Mouse (Mus musculus): Measurements from ENCODE around the gene Ghr. TPM values are rescaled to one million over a fixed set of nuclear protein-coding genes. Genes with fewer than 3 reads are reported as not detected.

The Ghr gene
- polyA plus RNA-seq, 1 experiment from 2014 or later, result 29.1 TPM

DNA sequence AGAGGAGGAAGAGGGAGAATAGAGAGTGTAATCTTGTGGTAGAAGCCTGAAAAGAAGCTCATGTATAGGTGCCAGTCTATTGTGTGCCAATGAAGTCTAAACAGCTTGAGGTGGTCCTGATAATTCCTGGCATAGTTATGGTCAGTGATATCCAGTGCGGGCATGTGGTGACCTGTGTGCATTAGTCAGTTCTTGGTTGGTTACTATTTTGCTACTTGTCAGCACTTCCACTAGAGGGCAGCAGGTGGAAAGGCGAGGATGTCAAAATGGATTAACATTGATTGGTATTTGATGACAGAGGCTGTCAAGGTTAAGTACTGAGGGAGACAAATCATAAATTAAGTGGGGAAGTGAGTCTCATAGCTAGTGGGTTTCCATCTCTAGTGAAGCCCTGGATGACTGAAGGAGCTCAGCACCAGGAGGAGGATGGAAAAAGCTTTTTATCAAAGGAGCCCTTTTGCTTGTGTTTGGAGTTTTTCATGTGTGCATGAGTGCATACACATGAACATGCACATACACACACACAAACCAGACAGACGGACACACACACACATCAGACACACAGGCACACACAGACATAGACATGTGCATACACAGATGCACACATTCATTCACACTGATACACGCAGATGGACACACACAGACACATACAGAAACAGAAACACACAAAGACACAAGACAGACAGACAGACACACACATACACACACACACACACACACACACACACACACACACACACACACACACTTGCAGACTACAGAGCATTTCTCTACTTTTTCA, 141.6 kb downstream of the Ghr start:
- ATAC-seq (replicated peaks; ENCODE audit: insufficient number of reproducible peaks, low FRiP score, low TSS enrichment, low read depth) (no peak), DNase-seq (ENCODE audit: low spot score) (peak; percentile 49)
- 61% methylated on average over 4 of the region's 4 CpGs for WGBS

DNA sequence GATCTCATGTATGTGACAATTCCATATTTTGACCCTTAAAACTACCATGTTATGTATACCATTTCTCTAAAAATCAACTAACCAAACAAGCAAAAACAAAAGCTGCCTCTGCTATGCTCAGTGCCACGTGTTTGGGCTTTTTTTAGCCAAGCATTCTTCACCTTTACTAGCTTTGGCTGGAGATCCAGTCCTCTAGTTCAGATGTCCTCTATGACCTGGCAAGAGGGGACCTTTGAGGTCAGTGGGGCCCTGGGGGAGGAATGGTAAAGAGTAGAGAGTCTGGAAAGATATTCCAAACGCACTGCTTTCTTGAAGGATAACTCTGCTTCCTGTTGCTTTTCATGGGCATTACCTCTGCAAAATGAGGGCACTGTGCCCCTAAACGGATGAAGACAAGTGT, 145.9 kb downstream of the Ghr start:
- Histone ChIP-seq H3K4me2 (ENCODE audit: low read depth, low read length) (no peak overlapping the region), H3K4me1 (ENCODE audit: control insufficient read depth, insufficient read depth, low read length) (no peaks in the 10 kb centered on the region), H3K36me3 (replicated peaks; ENCODE audit: control insufficient read depth, insufficient read depth, low read depth, low read length) (no peaks in the 10 kb centered on the region), H3K9me3 (replicated peaks; ENCODE audit: control insufficient read depth, low read length) (no peaks in the 10 kb centered on the region), H3K4me3 (ENCODE audit: low read depth, low read length) (no peak overlapping the region), H3K9ac (replicated peaks; ENCODE audit: low read length) (no peak overlapping the region), H3K27me3 (ENCODE audit: control insufficient read depth, insufficient read depth, low read length) (no peaks in the 10 kb centered on the region), H3K27ac (replicated peaks; ENCODE audit: low read depth, low read length) (no peak overlapping the region)
- ATAC-seq (replicated peaks; ENCODE audit: insufficient number of reproducible peaks, low FRiP score, low TSS enrichment, low read depth) (no peak), DNase-seq (ENCODE audit: low spot score) (no peak)
- WGBS, result 32% methylated on average over 3 of the region's 3 CpGs

More for the DNA sequence above, 141.6 kb downstream of the Ghr start:
- no peak overlapping the region for H3K9ac ChIP-seq (replicated peaks; ENCODE audit: low read length)
- no peaks in the 10 kb centered on the region for H3K36me3 ChIP-seq (replicated peaks; ENCODE audit: control insufficient read depth, insufficient read depth, low read depth, low read length)
- H3K4me3 ChIP-seq (ENCODE audit: low read depth, low read length), result no peak overlapping the region
- H3K27me3 ChIP-seq (ENCODE audit: control insufficient read depth, insufficient read depth, low read length), result no peaks in the 10 kb centered on the region
- no peak overlapping the region for H3K27ac ChIP-seq (replicated peaks; ENCODE audit: low read depth, low read length)
- no peak overlapping the region for H3K4me2 ChIP-seq (ENCODE audit: low read depth, low read length)
- no peaks in the 10 kb centered on the region for H3K4me1 ChIP-seq (ENCODE audit: control insufficient read depth, insufficient read depth, low read length)
- H3K9me3 ChIP-seq (replicated peaks; ENCODE audit: control insufficient read depth, low read length), result no peaks in the 10 kb centered on the region

DNA sequence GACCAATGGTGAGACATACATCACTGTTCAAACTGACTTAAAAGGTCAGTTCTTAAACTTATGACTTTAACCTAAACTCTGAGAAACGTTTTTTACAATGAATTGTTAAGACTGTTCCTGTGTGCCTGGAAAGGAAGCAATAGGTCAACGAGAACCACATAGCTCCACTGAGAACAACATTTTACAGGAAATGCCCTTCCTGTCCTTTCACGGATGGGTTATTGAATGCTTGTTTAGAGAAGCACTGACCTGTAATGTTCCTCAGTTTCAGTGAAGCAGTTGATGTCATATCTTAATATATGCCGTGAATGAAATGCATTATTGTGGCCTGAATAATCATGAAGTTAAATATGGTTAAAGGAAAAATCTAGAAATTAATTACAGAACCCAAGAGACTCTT, 147.7 kb downstream of the Ghr start:
- no peaks in the 10 kb centered on the region for H3K9me3 ChIP-seq (replicated peaks; ENCODE audit: control insufficient read depth, low read length)
- no peaks in the 10 kb centered on the region for H3K27me3 ChIP-seq (ENCODE audit: control insufficient read depth, insufficient read depth, low read length)
- H3K9ac ChIP-seq (replicated peaks; ENCODE audit: low read length), result no peak overlapping the region
- ATAC-seq (replicated peaks; ENCODE audit: insufficient number of reproducible peaks, low FRiP score, low TSS enrichment, low read depth) (no peak), DNase-seq (ENCODE audit: low spot score) (no peak)
- no peaks in the 10 kb centered on the region for H3K36me3 ChIP-seq (replicated peaks; ENCODE audit: control insufficient read depth, insufficient read depth, low read depth, low read length)
- H3K4me2 ChIP-seq (ENCODE audit: low read depth, low read length), result no peak overlapping the region
- H3K4me3 ChIP-seq (ENCODE audit: low read depth, low read length), result no peak overlapping the region
- H3K4me1 ChIP-seq (ENCODE audit: control insufficient read depth, insufficient read depth, low read length), result no peaks in the 10 kb centered on the region
- no peak overlapping the region for H3K27ac ChIP-seq (replicated peaks; ENCODE audit: low read depth, low read length)
- WGBS, result 35% methylated on average over 4 of the region's 4 CpGs

DNA sequence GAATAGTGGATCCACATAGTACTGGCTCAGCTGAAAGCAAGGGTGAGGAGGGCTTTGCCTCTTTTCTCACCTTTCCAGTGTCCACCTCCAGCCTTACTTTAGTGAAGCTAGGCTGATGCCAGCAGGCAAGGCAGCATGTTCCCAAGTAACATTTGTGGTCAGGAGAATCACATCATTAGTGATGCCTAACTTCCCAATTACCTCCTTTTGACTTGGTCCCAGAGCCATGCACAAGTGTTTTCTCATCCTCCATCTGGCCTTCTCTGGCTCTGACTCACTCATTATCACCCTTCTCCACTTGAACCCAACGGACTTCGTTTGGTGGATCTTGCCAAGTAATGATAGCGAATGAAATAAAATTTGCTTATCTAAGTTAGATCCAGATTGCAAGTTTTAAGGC, 148.8 kb downstream of the Ghr start:
- Histone ChIP-seq H3K4me1 (ENCODE audit: control insufficient read depth, insufficient read depth, low read length) (no peaks in the 10 kb centered on the region), H3K36me3 (replicated peaks; ENCODE audit: control insufficient read depth, insufficient read depth, low read depth, low read length) (no peaks in the 10 kb centered on the region), H3K27ac (replicated peaks; ENCODE audit: low read depth, low read length) (no peak overlapping the region), H3K4me3 (ENCODE audit: low read depth, low read length) (no peak overlapping the region), H3K9ac (replicated peaks; ENCODE audit: low read length) (no peak overlapping the region), H3K9me3 (replicated peaks; ENCODE audit: control insufficient read depth, low read length) (no peaks in the 10 kb centered on the region), H3K4me2 (ENCODE audit: low read depth, low read length) (no peak overlapping the region), H3K27me3 (ENCODE audit: control insufficient read depth, insufficient read depth, low read length) (no peaks in the 10 kb centered on the region)
- WGBS, result 97% methylated on average over 3 of the region's 3 CpGs
- no peak for DNase-seq (ENCODE audit: low spot score)
- no peak for ATAC-seq (replicated peaks; ENCODE audit: insufficient number of reproducible peaks, low FRiP score, low TSS enrichment, low read depth)

DNA sequence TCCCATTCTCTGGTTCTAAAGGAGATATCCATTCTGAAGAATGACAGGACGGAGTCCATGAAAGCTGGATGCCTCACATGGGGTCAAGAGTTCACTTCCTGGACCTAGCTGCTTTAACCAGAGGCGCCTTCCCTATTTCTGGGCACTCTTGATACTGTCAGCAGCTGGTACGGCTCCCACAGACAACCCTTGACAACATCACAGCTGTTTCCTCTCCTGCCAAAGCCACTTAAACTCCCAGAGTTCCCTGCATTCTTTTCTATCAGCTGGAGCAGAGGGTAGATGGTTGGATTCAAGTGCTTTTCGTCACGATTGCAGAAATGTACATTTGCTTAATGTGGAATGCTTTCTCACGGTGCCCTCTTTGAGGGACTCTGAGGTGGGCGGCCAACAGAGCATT, 150.0 kb downstream of the Ghr start:
- Histone ChIP-seq H3K4me1 (ENCODE audit: control insufficient read depth, insufficient read depth, low read length) (no peaks in the 10 kb centered on the region), H3K9ac (replicated peaks; ENCODE audit: low read length) (no peak overlapping the region), H3K9me3 (replicated peaks; ENCODE audit: control insufficient read depth, low read length) (no peaks in the 10 kb centered on the region), H3K4me2 (ENCODE audit: low read depth, low read length) (no peak overlapping the region), H3K27ac (replicated peaks; ENCODE audit: low read depth, low read length) (no peak overlapping the region), H3K27me3 (ENCODE audit: control insufficient read depth, insufficient read depth, low read length) (no peaks in the 10 kb centered on the region), H3K4me3 (ENCODE audit: low read depth, low read length) (no peak overlapping the region), H3K36me3 (replicated peaks; ENCODE audit: control insufficient read depth, insufficient read depth, low read depth, low read length) (no peaks in the 10 kb centered on the region)
- DNase-seq (ENCODE audit: low spot score) (peak; percentile 42), ATAC-seq (replicated peaks; ENCODE audit: insufficient number of reproducible peaks, low FRiP score, low TSS enrichment, low read depth) (no peak)
- 56% methylated on average over 7 of the region's 7 CpGs for WGBS

DNA sequence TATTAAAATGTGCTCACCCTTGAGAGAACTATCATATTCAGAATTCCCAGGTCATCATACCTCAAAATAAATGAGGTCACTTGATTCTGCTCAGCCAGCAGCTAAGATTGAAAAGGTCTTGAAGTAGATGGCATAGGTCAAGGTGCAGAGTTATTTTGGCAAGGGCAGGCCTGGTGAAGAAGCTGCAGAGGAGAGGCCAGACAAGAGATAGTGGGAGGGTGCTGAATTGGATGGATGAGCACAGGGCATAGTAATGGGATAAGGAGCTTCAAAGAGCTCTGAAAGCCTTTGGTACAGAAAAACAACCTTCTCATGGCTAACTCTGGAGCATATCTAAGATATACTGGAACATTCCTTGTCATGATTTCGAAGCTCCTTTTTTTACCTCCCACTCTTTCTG, 150.5 kb downstream of the Ghr start:
- Histone ChIP-seq H3K27me3 (ENCODE audit: control insufficient read depth, insufficient read depth, low read length) (no peaks in the 10 kb centered on the region), H3K27ac (replicated peaks; ENCODE audit: low read depth, low read length) (no peak overlapping the region), H3K4me1 (ENCODE audit: control insufficient read depth, insufficient read depth, low read length) (no peaks in the 10 kb centered on the region), H3K9me3 (replicated peaks; ENCODE audit: control insufficient read depth, low read length) (no peaks in the 10 kb centered on the region), H3K9ac (replicated peaks; ENCODE audit: low read length) (no peak overlapping the region), H3K4me2 (ENCODE audit: low read depth, low read length) (no peak overlapping the region), H3K4me3 (ENCODE audit: low read depth, low read length) (no peak overlapping the region), H3K36me3 (replicated peaks; ENCODE audit: control insufficient read depth, insufficient read depth, low read depth, low read length) (no peaks in the 10 kb centered on the region)
- DNase-seq (ENCODE audit: low spot score), result no peak
- 82% methylated on average over 1 of the region's 1 CpGs for WGBS
- no peak for ATAC-seq (replicated peaks; ENCODE audit: insufficient number of reproducible peaks, low FRiP score, low TSS enrichment, low read depth)

DNA sequence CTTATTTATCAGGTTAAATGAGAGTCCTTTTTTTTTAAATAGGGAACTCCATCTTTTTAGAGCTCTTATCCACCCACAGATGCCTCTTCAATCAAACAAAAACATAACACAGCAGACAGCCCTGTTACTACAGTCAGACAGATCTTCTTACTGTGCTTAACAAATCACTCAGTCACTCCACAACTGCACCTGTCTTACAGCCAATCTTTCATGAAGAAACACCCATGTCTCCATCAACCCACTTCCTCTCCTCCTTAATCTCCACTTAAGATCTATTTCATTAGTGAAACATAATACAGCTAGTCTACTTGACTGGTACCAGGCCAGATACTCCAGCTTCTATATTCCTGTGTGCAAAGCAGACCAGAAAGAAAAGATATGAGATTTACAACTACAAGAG, 153.9 kb downstream of the Ghr start:
- DNase-seq (ENCODE audit: low spot score), result no peak

DNA sequence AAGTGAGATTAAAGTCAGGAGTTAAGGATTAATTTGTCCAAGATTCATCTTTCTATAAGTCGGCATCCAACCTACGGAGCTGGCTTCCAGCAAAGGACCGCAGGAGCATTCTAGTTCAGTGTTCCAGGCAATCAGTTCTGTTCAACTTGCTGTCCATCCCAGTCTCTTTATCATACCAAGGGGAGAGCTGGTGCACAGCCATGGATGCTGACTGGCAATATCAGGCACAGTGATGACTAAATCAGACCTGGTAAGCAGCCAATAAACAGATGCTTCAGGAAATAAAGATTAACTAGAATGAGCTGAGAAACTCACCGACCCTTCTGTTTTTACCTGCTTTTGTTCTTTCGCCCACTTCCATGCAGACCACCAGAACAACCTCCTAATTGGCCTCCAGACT, 154.3 kb downstream of the Ghr start:
- H3K27ac ChIP-seq (replicated peaks; ENCODE audit: low read depth, low read length), result no peak overlapping the region
- no peaks in the 10 kb centered on the region for H3K4me1 ChIP-seq (ENCODE audit: control insufficient read depth, insufficient read depth, low read length)
- no peak overlapping the region for H3K4me3 ChIP-seq (ENCODE audit: low read depth, low read length)
- no peaks in the 10 kb centered on the region for H3K36me3 ChIP-seq (replicated peaks; ENCODE audit: control insufficient read depth, insufficient read depth, low read depth, low read length)
- DNase-seq (ENCODE audit: low spot score) (no peak), ATAC-seq (replicated peaks; ENCODE audit: insufficient number of reproducible peaks, low FRiP score, low TSS enrichment, low read depth) (no peak)
- WGBS, result 92% methylated on average over 5 of the region's 5 CpGs
- H3K27me3 ChIP-seq (ENCODE audit: control insufficient read depth, insufficient read depth, low read length), result no peaks in the 10 kb centered on the region
- H3K9me3 ChIP-seq (replicated peaks; ENCODE audit: control insufficient read depth, low read length), result no peaks in the 10 kb centered on the region
- no peak overlapping the region for H3K4me2 ChIP-seq (ENCODE audit: low read depth, low read length)
- H3K9ac ChIP-seq (replicated peaks; ENCODE audit: low read length), result no peak overlapping the region

More for the DNA sequence above, 153.9 kb downstream of the Ghr start:
- Histone ChIP-seq H3K27ac (replicated peaks; ENCODE audit: low read depth, low read length) (no peak overlapping the region), H3K9ac (replicated peaks; ENCODE audit: low read length) (no peak overlapping the region), H3K9me3 (replicated peaks; ENCODE audit: control insufficient read depth, low read length) (no peaks in the 10 kb centered on the region), H3K36me3 (replicated peaks; ENCODE audit: control insufficient read depth, insufficient read depth, low read depth, low read length) (no peaks in the 10 kb centered on the region), H3K4me3 (ENCODE audit: low read depth, low read length) (no peak overlapping the region), H3K27me3 (ENCODE audit: control insufficient read depth, insufficient read depth, low read length) (no peaks in the 10 kb centered on the region), H3K4me2 (ENCODE audit: low read depth, low read length) (no peak overlapping the region), H3K4me1 (ENCODE audit: control insufficient read depth, insufficient read depth, low read length) (no peaks in the 10 kb centered on the region)
- no peak for ATAC-seq (replicated peaks; ENCODE audit: insufficient number of reproducible peaks, low FRiP score, low TSS enrichment, low read depth)

All from embryonic facial prominence, embryonic 11.5 days (tissue).